Mouse (Mus musculus): ENCODE measurements around the gene Slc25a22. TPM values are rescaled to one million over a fixed set of nuclear protein-coding genes. Genes with fewer than 3 reads are reported as not detected.

Slc25a22 gene
- polyA plus RNA-seq, 1 experiment from 2014 or later = 24.5 TPM

- H3K36me3 ChIP-seq (ENCODE audit: control insufficient read depth, insufficient read depth, low read length) = peaks cover 12% of the 10 kb centered on the region
- peaks cover 20% of the 10 kb centered on the region for H3K4me1 ChIP-seq (replicated peaks; ENCODE audit: control insufficient read depth, insufficient read depth, low read length)
- H3K4me3 ChIP-seq (ENCODE audit: low read length) = peak overlapping the region; percentile 53
- peak overlapping the region; percentile 64 for H3K4me2 ChIP-seq (ENCODE audit: low read depth, low read length)
- 15% methylated on average over 8 of the region's 8 CpGs for WGBS
- ATAC-seq (ENCODE audit: low read depth) = no peak
- no peaks in the 10 kb centered on the region for H3K9me3 ChIP-seq (ENCODE audit: control insufficient read depth, low read length)
- H3K9ac ChIP-seq (ENCODE audit: low read length) = peak overlapping the region; percentile 54
- no peaks in the 10 kb centered on the region for H3K27me3 ChIP-seq (ENCODE audit: control insufficient read depth, insufficient read depth, low read depth, low read length)
- H3K27ac ChIP-seq (ENCODE audit: low read length) = no peak overlapping the region
Measured at GRCm38 (mm10) chr7:141434464-141434863, 3.2 kb downstream of the Slc25a22 start.

- WGBS = 71% methylated on average over 15 of the region's 15 CpGs
- Histone ChIP-seq H3K4me2 (ENCODE audit: low read depth, low read length) (peak overlapping the region; percentile 64), H3K36me3 (ENCODE audit: control insufficient read depth, insufficient read depth, low read length) (peaks cover 12% of the 10 kb centered on the region), H3K27me3 (ENCODE audit: control insufficient read depth, insufficient read depth, low read depth, low read length) (no peaks in the 10 kb centered on the region), H3K9me3 (ENCODE audit: control insufficient read depth, low read length) (no peaks in the 10 kb centered on the region), H3K9ac (ENCODE audit: low read length) (peak overlapping the region; percentile 54), H3K27ac (ENCODE audit: low read length) (no peak overlapping the region), H3K4me3 (ENCODE audit: low read length) (peak overlapping the region; percentile 53), H3K4me1 (replicated peaks; ENCODE audit: control insufficient read depth, insufficient read depth, low read length) (peaks cover 24% of the 10 kb centered on the region)
- ATAC-seq (ENCODE audit: low read depth) = no peak
Measured at GRCm38 (mm10) chr7:141433517-141434400, 3.9 kb downstream of the Slc25a22 start.

GRCm38 (mm10) chr7:141432741-141433516 lies 4.8 kb downstream of the Slc25a22 start:
- H3K9ac ChIP-seq (ENCODE audit: low read length) = no peak overlapping the region
- no peak for ATAC-seq (ENCODE audit: low read depth)
- peaks cover 24% of the 10 kb centered on the region for H3K4me1 ChIP-seq (replicated peaks; ENCODE audit: control insufficient read depth, insufficient read depth, low read length)
- no peaks in the 10 kb centered on the region for H3K27me3 ChIP-seq (ENCODE audit: control insufficient read depth, insufficient read depth, low read depth, low read length)
- no peak overlapping the region for H3K4me2 ChIP-seq (ENCODE audit: low read depth, low read length)
- no peak overlapping the region for H3K27ac ChIP-seq (ENCODE audit: low read length)
- 87% methylated on average over 6 of the region's 6 CpGs for WGBS
- H3K36me3 ChIP-seq (ENCODE audit: control insufficient read depth, insufficient read depth, low read length) = peaks cover 12% of the 10 kb centered on the region
- no peak overlapping the region for H3K4me3 ChIP-seq (ENCODE audit: low read length)
- H3K9me3 ChIP-seq (ENCODE audit: control insufficient read depth, low read length) = no peaks in the 10 kb centered on the region

- Histone ChIP-seq H3K27me3 (ENCODE audit: control insufficient read depth, insufficient read depth, low read depth, low read length) (no peaks in the 10 kb centered on the region), H3K9ac (ENCODE audit: low read length) (no peak overlapping the region), H3K4me1 (replicated peaks; ENCODE audit: control insufficient read depth, insufficient read depth, low read length) (peaks cover 24% of the 10 kb centered on the region), H3K4me3 (ENCODE audit: low read length) (no peak overlapping the region), H3K27ac (ENCODE audit: low read length) (no peak overlapping the region), H3K36me3 (ENCODE audit: control insufficient read depth, insufficient read depth, low read length) (peaks cover 12% of the 10 kb centered on the region), H3K4me2 (ENCODE audit: low read depth, low read length) (no peak overlapping the region), H3K9me3 (ENCODE audit: control insufficient read depth, low read length) (no peaks in the 10 kb centered on the region)
- ATAC-seq (ENCODE audit: low read depth) = no peak
- WGBS = 76% methylated on average over 8 of the region's 8 CpGs
Measured at GRCm38 (mm10) chr7:141432186-141432611, 5.5 kb downstream of the Slc25a22 start.

GRCm38 (mm10) chr7:141431434-141432185 lies 6.1 kb downstream of the Slc25a22 start:
- ATAC-seq (ENCODE audit: low read depth) = no peak
- Histone ChIP-seq H3K4me2 (ENCODE audit: low read depth, low read length) (no peak overlapping the region), H3K27me3 (ENCODE audit: control insufficient read depth, insufficient read depth, low read depth, low read length) (no peaks in the 10 kb centered on the region), H3K36me3 (ENCODE audit: control insufficient read depth, insufficient read depth, low read length) (peaks cover 12% of the 10 kb centered on the region), H3K9me3 (ENCODE audit: control insufficient read depth, low read length) (no peaks in the 10 kb centered on the region), H3K27ac (ENCODE audit: low read length) (no peak overlapping the region), H3K4me1 (replicated peaks; ENCODE audit: control insufficient read depth, insufficient read depth, low read length) (peaks cover 19% of the 10 kb centered on the region), H3K9ac (ENCODE audit: low read length) (no peak overlapping the region), H3K4me3 (ENCODE audit: low read length) (no peak overlapping the region)
- 90% methylated on average over 19 of the region's 19 CpGs for WGBS

DNA sequence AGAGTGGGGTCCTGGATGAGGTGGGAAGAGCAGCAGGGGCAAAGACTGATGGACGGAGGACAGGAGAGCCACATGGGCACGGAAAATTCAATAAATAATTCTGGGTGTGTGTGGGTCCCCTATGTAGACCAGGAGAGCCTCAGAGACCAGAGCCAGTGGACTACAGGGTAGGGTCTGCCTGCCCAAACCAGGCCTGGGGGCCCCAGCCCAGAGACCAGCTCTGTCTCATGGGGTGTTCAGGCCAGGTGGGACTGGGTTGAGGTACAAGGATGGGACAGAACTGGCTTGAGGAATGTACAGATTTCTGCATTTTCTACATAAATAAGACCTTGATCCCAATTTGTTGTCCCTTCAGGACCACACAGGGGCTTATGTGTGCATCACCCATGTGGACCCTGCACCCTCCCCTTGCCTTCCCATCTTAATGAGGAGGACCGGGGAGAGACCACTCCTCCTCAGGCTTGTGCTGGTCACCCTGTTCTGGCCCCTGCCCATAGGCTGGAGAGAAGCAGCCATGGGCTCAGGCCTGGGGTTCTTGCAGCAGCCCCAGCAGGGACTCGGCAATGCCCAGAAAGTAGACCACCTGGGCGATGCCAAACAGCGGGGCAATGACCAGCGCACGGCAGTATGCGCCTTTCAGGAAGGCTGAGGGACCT lies 7.0 kb downstream of the Slc25a22 start:
- Histone ChIP-seq H3K36me3 (ENCODE audit: control insufficient read depth, insufficient read depth, low read length) (peaks cover 12% of the 10 kb centered on the region), H3K4me1 (replicated peaks; ENCODE audit: control insufficient read depth, insufficient read depth, low read length) (peaks cover 16% of the 10 kb centered on the region; the same call in 1 of the 2 replicates), H3K4me3 (ENCODE audit: low read length) (no peak overlapping the region), H3K27ac (ENCODE audit: low read length) (no peak overlapping the region), H3K27me3 (ENCODE audit: control insufficient read depth, insufficient read depth, low read depth, low read length) (no peaks in the 10 kb centered on the region), H3K4me2 (ENCODE audit: low read depth, low read length) (no peak overlapping the region), H3K9ac (ENCODE audit: low read length) (no peak overlapping the region), H3K9me3 (ENCODE audit: control insufficient read depth, low read length) (no peaks in the 10 kb centered on the region)
- ATAC-seq (ENCODE audit: low read depth) = no peak
- WGBS = 94% methylated on average over 9 of the region's 9 CpGs

GRCm38 (mm10) chr7:141429840-141430584 lies 7.7 kb downstream of the Slc25a22 start:
- Histone ChIP-seq H3K27ac (ENCODE audit: low read length) (no peak overlapping the region), H3K4me1 (replicated peaks; ENCODE audit: control insufficient read depth, insufficient read depth, low read length) (peaks cover 13% of the 10 kb centered on the region; the same call in 1 of the 2 replicates), H3K36me3 (ENCODE audit: control insufficient read depth, insufficient read depth, low read length) (peaks cover 12% of the 10 kb centered on the region), H3K9me3 (ENCODE audit: control insufficient read depth, low read length) (no peaks in the 10 kb centered on the region), H3K27me3 (ENCODE audit: control insufficient read depth, insufficient read depth, low read depth, low read length) (no peaks in the 10 kb centered on the region), H3K4me2 (ENCODE audit: low read depth, low read length) (no peak overlapping the region), H3K9ac (ENCODE audit: low read length) (no peak overlapping the region), H3K4me3 (ENCODE audit: low read length) (no peak overlapping the region)
- WGBS = 54% methylated on average over 9 of the region's 9 CpGs
- no peak for ATAC-seq (ENCODE audit: low read depth)

DNA sequence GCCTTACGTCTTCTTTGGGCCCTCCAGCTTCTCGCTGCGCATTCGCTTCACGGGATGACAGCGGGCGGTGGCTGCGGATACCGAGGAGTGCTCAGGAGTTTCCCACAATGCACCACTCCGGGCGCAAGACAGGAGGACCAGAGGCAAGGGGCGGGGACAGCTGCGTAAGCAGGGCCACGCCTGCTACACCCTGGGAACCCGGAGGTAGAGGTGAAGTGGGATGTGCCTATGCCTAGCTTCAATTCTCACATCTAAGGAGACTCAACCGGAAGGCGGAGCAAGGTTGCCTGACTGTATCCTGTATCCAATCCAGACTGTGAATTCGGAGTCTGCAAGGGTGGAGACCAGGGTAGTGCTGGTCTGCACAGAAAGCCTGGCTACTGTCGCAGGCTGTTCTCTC lies 8.4 kb downstream of the Slc25a22 start, which contains the start of gene Cend1:
Gene Cend1 (minus strand): TSS at position 182 of the 400 bp plus-strand sequence.
- peaks cover 10% of the 10 kb centered on the region; the same call in 1 of the 2 replicates for H3K4me1 ChIP-seq (replicated peaks; ENCODE audit: control insufficient read depth, insufficient read depth, low read length)
- H3K36me3 ChIP-seq (ENCODE audit: control insufficient read depth, insufficient read depth, low read length) = peaks cover 12% of the 10 kb centered on the region
- no peaks in the 10 kb centered on the region for H3K27me3 ChIP-seq (ENCODE audit: control insufficient read depth, insufficient read depth, low read depth, low read length)
- H3K9ac ChIP-seq (ENCODE audit: low read length) = no peak within 1 kb of the TSS
- no peaks in the 10 kb centered on the region for H3K9me3 ChIP-seq (ENCODE audit: control insufficient read depth, low read length)
- peak; percentile 24 for ATAC-seq (ENCODE audit: low read depth)
- H3K27ac ChIP-seq (ENCODE audit: low read length) = no peak within 1 kb of the TSS
- 3% methylated on average over 19 of the region's 19 CpGs for WGBS
- H3K4me3 ChIP-seq (ENCODE audit: low read length) = no peak within 1 kb of the TSS
- no peak within 1 kb of the TSS for H3K4me2 ChIP-seq (ENCODE audit: low read depth, low read length)

Data from lung, embryonic 16.5 days (tissue).